Mouse (Mus musculus) kidney, embryonic 15.5 days (tissue): ENCODE results near the gene Bdh1. TPM values are rescaled to one million over a fixed set of nuclear protein-coding genes. Genes with fewer than 3 reads are reported as not detected.

Experiments used
- ATAC-seq: fragments of 200-750 bp; cut with Nextera tagmentation; replicated peaks from 2 replicates; pipeline ENCODE4 v1.8.0; 2017; ENCODE audit warnings: moderate TSS enrichment; ENCODE audit not compliant: low FRiP score
- H3K27ac ChIP-seq: fragments of 300-500 bp; sonication (generic); 2 replicates; pipeline ENCODE4 v1.5.1; 2015; ENCODE audit warnings: mild to moderate bottlenecking, inconsistent platforms
- H3K27me3 ChIP-seq: fragments of 300-500 bp; sonication (generic); 2 replicates; pipeline ENCODE4 v1.6.1; 2015; ENCODE audit warnings: inconsistent platforms
- H3K36me3 ChIP-seq: fragments of 300-500 bp; sonication (generic); 2 replicates; pipeline ENCODE4 v1.6.1; 2015; ENCODE audit warnings: inconsistent platforms
- H3K4me1 ChIP-seq: fragments of 300-500 bp; sonication (generic); 2 replicates; pipeline ENCODE4 v1.6.1; 2015; ENCODE audit warnings: inconsistent platforms
- H3K4me2 ChIP-seq: fragments of 300-500 bp; sonication (generic); 2 replicates; pipeline ENCODE4 v1.6.1; 2015; ENCODE audit warnings: moderate library complexity, mild to moderate bottlenecking, inconsistent platforms
- H3K4me3 ChIP-seq: fragments of 300-500 bp; sonication (generic); replicated peaks from 2 replicates; pipeline ENCODE4 v1.5.1; 2015; ENCODE audit warnings: mild to moderate bottlenecking, inconsistent platforms
- H3K9ac ChIP-seq: fragments of 300-500 bp; sonication (generic); 2 replicates; pipeline ENCODE4 v1.6.1; 2015; ENCODE audit warnings: mild to moderate bottlenecking, inconsistent platforms
- H3K9me3 ChIP-seq: fragments of 300-500 bp; sonication (generic); replicated peaks from 2 replicates; pipeline ENCODE4 v1.6.1; 2016; ENCODE audit warnings: inconsistent platforms
- WGBS: fragments of 180-500 bp; shearing (Covaris S2); methylation state at CpG from one replicate; pipeline ENCODE4 v1.1.7; 2015; ENCODE audit warnings: mixed read lengths; 5-methylcytosine and 5-hydroxymethylcytosine counted together
- polyA plus RNA-seq: library from polyadenylated mRNA; unstranded; fragments of >200 nt; fragmentation: Nextera tagmentation; extraction: Ambion mirVana; gene quantifications from 2 replicates; pipeline ENCODE4 v1.2.1, GENCODE M21; 2015

Bdh1 gene
- polyA plus RNA-seq, 1 experiment from 2014 or later = 23.6 TPM

DNA sequence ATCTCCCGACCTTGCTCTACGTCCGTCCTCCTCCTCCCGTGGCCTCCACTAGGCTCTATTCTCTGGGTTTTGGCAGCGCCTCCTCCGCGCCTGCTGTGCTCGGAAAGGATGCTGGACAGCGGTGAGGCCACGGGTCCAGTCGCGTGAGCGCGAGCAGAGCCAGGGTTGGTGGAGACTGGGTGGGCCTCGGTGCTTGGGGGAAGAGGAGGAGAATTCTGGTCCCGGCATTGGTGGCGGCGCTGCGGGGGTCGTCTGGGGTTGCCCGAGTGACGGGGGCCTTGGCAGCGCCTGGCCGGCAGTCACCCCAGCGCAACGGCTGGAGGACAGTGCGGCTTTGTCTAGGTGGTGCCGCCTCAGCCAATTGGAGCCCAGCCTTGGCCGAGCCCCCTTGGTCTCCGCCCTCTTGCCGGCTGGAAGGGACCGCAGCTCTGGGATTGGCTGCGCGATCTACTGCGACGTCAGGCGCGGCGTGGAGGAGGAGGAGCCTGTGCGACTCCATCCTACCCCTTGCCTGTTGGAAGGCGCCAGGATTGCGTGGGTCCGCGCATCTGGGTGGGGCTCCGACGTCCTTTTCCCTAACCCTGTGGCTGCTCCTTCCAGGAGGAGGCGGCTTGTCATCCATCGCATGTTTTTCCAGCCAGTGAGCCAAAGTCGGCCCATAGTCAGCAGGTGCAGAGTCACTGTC lies 7.5 kb downstream of the Bdh1 start:
- Histone ChIP-seq H3K9ac (peak overlapping the region; percentile 48), H3K9me3 (no peaks in the 10 kb centered on the region), H3K4me1 (peaks cover 27% of the 10 kb centered on the region), H3K36me3 (no peaks in the 10 kb centered on the region), H3K4me3 (peak overlapping the region; percentile 64), H3K27me3 (peaks cover 51% of the 10 kb centered on the region), H3K4me2 (peak overlapping the region; percentile 97), H3K27ac (peak overlapping the region; percentile 52)
- peak; percentile 97 for ATAC-seq
- WGBS = under 1% methylated on average over 48 of the region's 49 CpGs

DNA sequence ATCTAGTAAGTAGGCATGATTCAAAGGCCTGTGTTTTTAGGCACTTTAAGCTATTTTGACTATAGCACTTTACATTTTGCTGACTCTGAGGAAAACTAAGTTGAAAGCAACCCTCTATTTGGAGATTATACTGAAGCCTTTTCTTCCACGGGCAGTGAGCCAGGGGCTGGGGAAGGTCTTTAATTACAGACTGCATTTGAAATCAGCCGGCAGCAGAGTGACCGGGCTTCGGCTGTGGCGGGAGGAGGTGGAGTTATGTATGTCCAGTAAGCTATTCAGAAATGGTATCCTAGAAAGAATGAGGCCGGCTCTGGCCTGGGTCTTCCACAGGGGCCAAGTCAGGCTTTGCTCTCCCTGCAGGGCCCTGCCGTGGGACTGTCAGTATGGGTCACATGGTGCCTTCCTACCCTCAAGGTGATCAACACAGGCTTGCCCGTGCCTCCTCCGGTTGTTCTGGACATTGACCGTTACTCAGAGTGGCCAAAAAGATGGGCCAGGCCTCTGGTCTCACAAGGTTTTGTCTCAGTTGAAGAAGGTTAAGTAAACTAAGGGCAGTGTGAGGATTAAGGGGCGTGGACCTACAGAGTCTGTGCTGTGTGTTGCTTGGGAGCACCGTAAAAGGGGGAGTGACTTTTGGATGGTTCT lies 11.5 kb downstream of the Bdh1 start:
- no peak overlapping the region for H3K9ac ChIP-seq
- peaks cover 25% of the 10 kb centered on the region for H3K4me1 ChIP-seq
- H3K9me3 ChIP-seq = no peaks in the 10 kb centered on the region
- H3K36me3 ChIP-seq = no peaks in the 10 kb centered on the region
- no peak overlapping the region for H3K4me3 ChIP-seq
- ATAC-seq = no peak
- peak overlapping the region; percentile 62 for H3K27ac ChIP-seq
- no peak overlapping the region for H3K4me2 ChIP-seq
- WGBS = 69% methylated on average over 12 of the region's 12 CpGs
- H3K27me3 ChIP-seq = peaks cover 26% of the 10 kb centered on the region

GRCm38 (mm10) chr16:31435146-31435545 lies 13.1 kb downstream of the Bdh1 start:
- no peak overlapping the region for H3K4me2 ChIP-seq
- H3K27ac ChIP-seq = no peak overlapping the region
- H3K36me3 ChIP-seq = no peaks in the 10 kb centered on the region
- no peak for ATAC-seq
- 0 out of 2 replicates have a peak, but pooled peaks cover 2% of the 10 kb centered on the region for H3K9me3 ChIP-seq
- H3K27me3 ChIP-seq = peaks cover 16% of the 10 kb centered on the region; the same call in 1 of the 2 replicates
- no peak overlapping the region for H3K9ac ChIP-seq
- peaks cover 11% of the 10 kb centered on the region for H3K4me1 ChIP-seq
- WGBS = 77% methylated on average over 4 of the region's 4 CpGs
- H3K4me3 ChIP-seq = no peak overlapping the region

GRCm38 (mm10) chr16:31436085-31436484 lies 14.0 kb downstream of the Bdh1 start:
- Histone ChIP-seq H3K9me3 (0 out of 2 replicates have a peak, but pooled peaks cover 2% of the 10 kb centered on the region), H3K27ac (no peak overlapping the region), H3K9ac (no peak overlapping the region), H3K4me3 (no peak overlapping the region), H3K27me3 (peaks cover 10% of the 10 kb centered on the region; the same call in 1 of the 2 replicates), H3K36me3 (no peaks in the 10 kb centered on the region), H3K4me1 (peaks cover 9% of the 10 kb centered on the region), H3K4me2 (no peak overlapping the region)
- WGBS = 33% methylated on average over 9 of the region's 9 CpGs
- ATAC-seq = 0 out of 2 replicates have a peak, but pooled peaks have one; percentile 29

DNA sequence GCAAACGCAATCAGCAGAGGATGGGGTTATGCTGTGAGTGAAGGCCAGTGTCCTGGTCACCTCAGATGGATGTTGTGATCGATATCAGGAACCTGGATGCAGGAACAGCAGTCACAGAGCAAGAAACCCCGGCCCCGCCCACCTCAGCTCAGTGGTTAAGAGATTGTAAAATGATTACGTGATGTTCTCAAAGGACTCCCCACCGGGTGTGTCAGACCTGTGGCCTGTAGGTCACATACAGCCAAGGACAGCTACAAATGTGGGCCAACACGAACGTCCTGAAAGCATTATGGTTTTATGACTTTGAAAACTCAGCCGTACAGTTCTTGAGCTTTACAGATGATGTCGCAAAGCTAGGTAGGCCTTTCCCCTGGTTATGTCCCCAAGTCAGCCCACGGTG lies 15.3 kb downstream of the Bdh1 start:
- WGBS = 79% methylated on average over 11 of the region's 11 CpGs
- Histone ChIP-seq H3K4me1 (peaks cover 9% of the 10 kb centered on the region), H3K4me3 (no peak overlapping the region), H3K36me3 (no peaks in the 10 kb centered on the region), H3K4me2 (no peak overlapping the region), H3K27me3 (no peaks in the 10 kb centered on the region), H3K9me3 (0 out of 2 replicates have a peak, but pooled peaks cover 2% of the 10 kb centered on the region), H3K27ac (no peak overlapping the region), H3K9ac (no peak overlapping the region)
- no peak for ATAC-seq

DNA sequence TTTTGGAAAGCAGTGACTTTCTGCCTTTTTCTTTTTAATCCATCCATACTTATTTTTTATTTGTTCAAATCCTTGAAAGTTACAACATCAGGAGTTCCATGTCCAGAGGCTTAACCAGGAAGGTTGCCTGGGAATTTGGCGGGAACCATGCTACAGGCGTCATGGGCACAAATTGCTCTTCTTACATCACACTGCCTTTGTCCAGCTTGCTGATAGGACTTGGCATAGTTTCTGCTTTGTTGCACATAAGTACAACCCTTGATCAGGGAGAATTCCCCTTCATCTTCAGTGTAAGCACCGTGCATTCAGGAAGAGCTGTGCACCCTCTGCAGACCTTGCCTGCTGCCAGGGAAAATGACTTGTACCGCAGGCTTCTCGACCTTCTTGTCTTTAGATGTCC lies 17.4 kb downstream of the Bdh1 start:
- no peak overlapping the region for H3K27ac ChIP-seq
- 0 out of 2 replicates have a peak, but pooled peaks cover 2% of the 10 kb centered on the region for H3K9me3 ChIP-seq
- no peaks in the 10 kb centered on the region for H3K27me3 ChIP-seq
- no peaks in the 10 kb centered on the region for H3K36me3 ChIP-seq
- H3K9ac ChIP-seq = no peak overlapping the region
- no peak overlapping the region for H3K4me2 ChIP-seq
- H3K4me3 ChIP-seq = no peak overlapping the region
- 0 out of 2 replicates have a peak, but pooled peaks cover 4% of the 10 kb centered on the region for H3K4me1 ChIP-seq
- 95% methylated on average over 5 of the region's 5 CpGs for WGBS
- no peak for ATAC-seq

DNA sequence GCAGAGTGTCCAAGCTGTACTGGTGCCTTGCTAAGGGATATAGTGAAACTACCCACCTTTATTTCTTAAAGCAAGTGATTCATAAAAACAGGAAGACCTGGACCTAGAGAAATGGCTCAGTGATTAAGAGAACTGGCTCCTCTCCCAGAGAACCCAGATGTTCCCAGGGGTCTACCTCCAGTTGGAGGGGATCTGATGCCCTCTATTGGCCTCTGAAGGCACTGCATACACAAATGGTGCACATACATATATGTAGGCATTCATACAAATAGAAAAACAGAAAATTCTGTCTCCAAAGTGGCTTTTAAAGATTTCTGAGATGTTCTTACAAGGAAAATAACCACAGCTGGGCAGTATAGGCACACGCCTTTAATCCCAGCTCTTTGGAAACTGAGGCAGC lies 18.0 kb downstream of the Bdh1 start:
- Histone ChIP-seq H3K4me3 (no peak overlapping the region), H3K36me3 (no peaks in the 10 kb centered on the region), H3K9me3 (0 out of 2 replicates have a peak, but pooled peaks cover 2% of the 10 kb centered on the region), H3K4me1 (0 out of 2 replicates have a peak, but pooled peaks cover 4% of the 10 kb centered on the region), H3K27ac (no peak overlapping the region), H3K27me3 (no peaks in the 10 kb centered on the region), H3K9ac (no peak overlapping the region), H3K4me2 (no peak overlapping the region)
- ATAC-seq = no peak
- WGBS = 88% methylated on average over 1 of the region's 1 CpGs

- ATAC-seq = no peak
- Histone ChIP-seq H3K9ac (no peak overlapping the region), H3K36me3 (no peaks in the 10 kb centered on the region), H3K4me2 (no peak overlapping the region), H3K4me3 (no peak overlapping the region), H3K9me3 (0 out of 2 replicates have a peak, but pooled peaks cover 2% of the 10 kb centered on the region), H3K4me1 (no peaks in the 10 kb centered on the region), H3K27me3 (no peaks in the 10 kb centered on the region), H3K27ac (no peak overlapping the region)
- WGBS = 85% methylated on average over 6 of the region's 6 CpGs
Observed at GRCm38 (mm10) chr16:31444521-31444920, 22.4 kb downstream of the Bdh1 start.

GRCm38 (mm10) chr16:31446067-31446853 lies 24.2 kb downstream of the Bdh1 start:
- Histone ChIP-seq H3K9me3 (no peaks in the 10 kb centered on the region), H3K4me1 (peaks cover 6% of the 10 kb centered on the region; the same call in 1 of the 2 replicates), H3K4me3 (no peak overlapping the region), H3K27me3 (no peaks in the 10 kb centered on the region), H3K36me3 (no peaks in the 10 kb centered on the region), H3K27ac (no peak overlapping the region), H3K9ac (no peak overlapping the region), H3K4me2 (no peak overlapping the region)
- 75% methylated on average over 15 of the region's 15 CpGs for WGBS
- no peak for ATAC-seq

GRCm38 (mm10) chr16:31449973-31450372 lies 27.9 kb downstream of the Bdh1 start:
- Histone ChIP-seq H3K4me2 (no peak overlapping the region), H3K27ac (no peak overlapping the region), H3K27me3 (no peaks in the 10 kb centered on the region), H3K4me3 (no peak overlapping the region), H3K4me1 (peaks cover 28% of the 10 kb centered on the region), H3K9me3 (no peaks in the 10 kb centered on the region), H3K9ac (no peak overlapping the region), H3K36me3 (no peaks in the 10 kb centered on the region)
- WGBS = 72% methylated on average over 4 of the region's 4 CpGs
- ATAC-seq = no peak

DNA sequence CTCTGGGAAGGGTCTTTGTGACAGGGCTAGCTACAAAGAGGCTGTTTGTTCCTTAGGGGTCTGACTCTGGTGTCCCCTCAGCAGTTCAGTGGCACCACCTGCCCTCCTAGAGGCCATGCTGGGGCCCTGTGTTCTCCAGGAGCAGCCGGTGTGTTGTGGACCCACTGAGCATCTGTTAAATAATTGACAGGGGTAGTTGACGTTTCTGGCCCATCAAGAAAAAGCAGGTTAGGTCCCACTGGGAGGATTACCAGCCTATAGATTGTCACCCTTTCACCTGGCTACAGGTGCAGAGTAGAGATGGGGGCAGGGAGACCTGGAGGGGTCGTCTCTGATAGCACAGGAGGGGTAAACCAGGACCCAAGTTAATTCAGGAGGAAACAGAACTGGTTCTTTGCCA lies 29.2 kb downstream of the Bdh1 start:
- H3K4me2 ChIP-seq = no peak overlapping the region

More for the DNA sequence above, 29.2 kb downstream of the Bdh1 start:
- no peak for ATAC-seq
- H3K9ac ChIP-seq = no peak overlapping the region
- H3K36me3 ChIP-seq = no peaks in the 10 kb centered on the region
- no peak overlapping the region for H3K4me3 ChIP-seq
- no peaks in the 10 kb centered on the region for H3K27me3 ChIP-seq
- 69% methylated on average over 3 of the region's 3 CpGs for WGBS
- no peaks in the 10 kb centered on the region for H3K9me3 ChIP-seq
- H3K27ac ChIP-seq = 0 out of 2 replicates have a peak overlapping the region, but pooled peaks have one; percentile 18
- peaks cover 31% of the 10 kb centered on the region for H3K4me1 ChIP-seq
